Mouse (Mus musculus): ENCODE measurements around the gene Ush1c.

DNA sequence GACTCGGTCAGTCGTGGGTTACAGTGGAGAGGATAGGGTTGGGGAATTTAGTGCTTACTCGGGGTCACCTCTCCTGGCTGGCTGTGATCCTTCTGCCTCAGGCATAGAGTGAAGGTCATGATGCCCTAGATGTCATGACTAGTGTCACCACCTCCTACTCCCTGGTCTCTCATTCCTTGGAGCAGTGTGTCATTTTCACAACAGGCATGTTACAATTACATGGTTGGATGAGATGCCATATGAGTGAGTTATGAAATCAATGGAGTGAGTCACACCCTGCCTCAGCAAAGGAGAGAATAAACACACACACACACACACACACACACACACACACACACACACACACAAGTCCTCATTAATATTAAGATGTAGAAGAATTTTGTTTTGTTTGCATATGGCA, 9.3 kb upstream of the Ush1c start:
- no peak for TF ChIP-seq CTCF (IDR thresholded peaks at IDR 0.05; ENCODE audit: control insufficient read depth, insufficient read depth, low read length)
- no peak for TF ChIP-seq POLR2A (IDR thresholded peaks at IDR 0.05; ENCODE audit: borderline replicate concordance, control insufficient read depth, low read depth, low read length)
